Mouse (Mus musculus) MEL (cell line): ENCODE results near the gene Hacl1. TPM values are rescaled to one million over a fixed set of nuclear protein-coding genes. Genes with fewer than 3 reads are reported as not detected.
A peak's percentile ranks its signal among the peaks of the same experiment; 100 is the strongest.

Source experiments
- DNase-seq: peaks from one replicate; pipeline ENCODE4 v3.0.0; 2011; ENCODE audit warnings: low read depth, low spot score
- H3K27ac ChIP-seq: 2 replicates; pipeline ENCODE4 v1.5.1; 2012; ENCODE audit warnings: low read depth, mild to moderate bottlenecking, control low read depth, low read length, moderate library complexity; ENCODE audit not compliant: control insufficient read depth
- H3K27me3 ChIP-seq, 2 experiments: fragments of 150-350 bp in 1 of 2; sonication (generic) in 1 of 2; 2 replicates each; pipeline ENCODE4 v1.6.1; 2012; ENCODE audit warnings: low read length in 2 of 2, mild to moderate bottlenecking in 2 of 2, improper control_type of control experiment in 1 of 2, moderate library complexity in 1 of 2; ENCODE audit not compliant: insufficient read depth in 2 of 2, control insufficient read depth in 1 of 2
- H3K36me3 ChIP-seq, 2 experiments: 2 replicates each; pipeline ENCODE4 v1.6.1; 2012 to 2014; ENCODE audit warnings: low read length in 2 of 2, improper control_type of control experiment in 1 of 2, inconsistent platforms in 1 of 2, mild to moderate bottlenecking in 1 of 2; ENCODE audit not compliant: insufficient read depth in 2 of 2, control insufficient read depth in 1 of 2
- H3K4me1 ChIP-seq, 2 experiments: fragments of 150-350 bp in 1 of 2; sonication (generic) in 1 of 2; 2 replicates each; pipeline ENCODE4 v1.6.1; 2012; ENCODE audit warnings: low read length in 2 of 2, improper control_type of control experiment in 1 of 2, mild to moderate bottlenecking in 1 of 2; ENCODE audit not compliant: insufficient read depth in 2 of 2, control insufficient read depth in 1 of 2
- H3K4me3 ChIP-seq, 2 experiments: fragments of 150-350 bp in 1 of 2; sonication (generic) in 1 of 2; 2 replicates each; pipeline ENCODE4 v1.5.1; 2012; ENCODE audit warnings: low read depth in 2 of 2, low read length in 2 of 2, mild to moderate bottlenecking in 2 of 2, moderate library complexity in 2 of 2, control low read depth in 1 of 2, improper control_type of control experiment in 1 of 2; ENCODE audit not compliant: control insufficient read depth in 1 of 2, insufficient read depth in 1 of 2
- H3K79me2 ChIP-seq: 2 replicates; pipeline ENCODE4 v1.6.1; 2012; ENCODE audit warnings: mild to moderate bottlenecking, low read length, moderate library complexity; ENCODE audit not compliant: control insufficient read depth, poor library complexity, insufficient read depth
- H3K9ac ChIP-seq: 2 replicates; pipeline ENCODE4 v1.6.1; 2012; ENCODE audit warnings: low read depth, mild to moderate bottlenecking, control low read depth, low read length, moderate library complexity; ENCODE audit not compliant: control insufficient read depth, poor library complexity, severe bottlenecking
- H3K9me3 ChIP-seq: fragments of 150-350 bp; sonication (generic); replicated peaks from 2 replicates; pipeline ENCODE4 v1.6.1; 2012; ENCODE audit warnings: mild to moderate bottlenecking, low read length, improper control_type of control experiment, moderate library complexity; ENCODE audit not compliant: insufficient read depth
- BHLHE40 ChIP-seq: IDR thresholded peaks from 2 replicates; pipeline ENCODE4 v1.6.1; 2012; ENCODE audit warnings: low read depth, mild to moderate bottlenecking, inconsistent platforms, low read length, improper control_type of control experiment, borderline replicate concordance
- CHD1 ChIP-seq: IDR thresholded peaks from 2 replicates; pipeline ENCODE4 v1.6.1; 2012; ENCODE audit warnings: low read depth, mild to moderate bottlenecking, inconsistent platforms, low read length, improper control_type of control experiment
- CHD2 ChIP-seq: IDR thresholded peaks from 2 replicates; pipeline ENCODE4 v1.6.1; 2011; ENCODE audit warnings: low read length, improper control_type of control experiment
- CTCF ChIP-seq, 3 experiments: IDR thresholded peaks in 2 of 3; conservative IDR thresholded peaks in 1 of 3; 2 replicates each; pipeline ENCODE4 v1.5.1; 2011 to 2012; ENCODE audit warnings: low read length in 3 of 3, low read depth in 2 of 3, mild to moderate bottlenecking in 2 of 3, improper control_type of control experiment in 1 of 3, inconsistent platforms in 1 of 3, mixed read lengths in 1 of 3, moderate library complexity in 1 of 3; ENCODE audit not compliant: control insufficient read depth in 1 of 3, insufficient read depth in 1 of 3, poor library complexity in 1 of 3, severe bottlenecking in 1 of 3
- E2F4 ChIP-seq: IDR thresholded peaks from 2 replicates; pipeline ENCODE4 v1.6.1; 2011; ENCODE audit warnings: low read depth, low read length, improper control_type of control experiment, borderline replicate concordance
- ELF1 ChIP-seq: IDR thresholded peaks from 2 replicates; pipeline ENCODE4 v1.6.1; 2014; ENCODE audit warnings: low read depth, mild to moderate bottlenecking, inconsistent platforms, low read length, improper control_type of control experiment, moderate library complexity
- EP300 ChIP-seq, 2 experiments: IDR thresholded peaks; 2 replicates each; pipeline ENCODE4 v1.6.1; 2011; ENCODE audit warnings: improper control_type of control experiment in 2 of 2, low read length in 2 of 2, low read depth in 1 of 2, mild to moderate bottlenecking in 1 of 2
- ETS1 ChIP-seq: IDR thresholded peaks from 2 replicates; pipeline ENCODE4 v1.6.1; 2012; ENCODE audit warnings: low read depth, mild to moderate bottlenecking, inconsistent platforms, low read length, improper control_type of control experiment, moderate library complexity
- GABPA ChIP-seq: IDR thresholded peaks from 2 replicates; pipeline ENCODE4 v1.6.1; 2012; ENCODE audit warnings: low read depth, mild to moderate bottlenecking, inconsistent platforms, low read length, improper control_type of control experiment, moderate library complexity
- GATA1 ChIP-seq: IDR thresholded peaks from 2 replicates; pipeline ENCODE4 v1.6.1; 2011; ENCODE audit warnings: low read depth, low read length, improper control_type of control experiment
- HCFC1 ChIP-seq: IDR thresholded peaks from 2 replicates; pipeline ENCODE4 v1.6.1; 2012; ENCODE audit warnings: low read depth, mild to moderate bottlenecking, inconsistent platforms, low read length, improper control_type of control experiment, moderate library complexity
- KAT2A ChIP-seq: conservative IDR thresholded peaks from 2 replicates; pipeline ENCODE4 v1.6.1; 2012; ENCODE audit warnings: low read depth, low read length, improper control_type of control experiment, inconsistent platforms
- MAFK ChIP-seq: IDR thresholded peaks from 2 replicates; pipeline ENCODE4 v1.6.1; 2011; ENCODE audit warnings: low read depth, mild to moderate bottlenecking, low read length, improper control_type of control experiment, borderline replicate concordance
- MAX ChIP-seq: IDR thresholded peaks from 2 replicates; pipeline ENCODE4 v1.6.1; 2011; ENCODE audit warnings: low read length, improper control_type of control experiment
- MAZ ChIP-seq: IDR thresholded peaks from 2 replicates; pipeline ENCODE4 v1.6.1; 2012; ENCODE audit warnings: low read depth, mild to moderate bottlenecking, inconsistent platforms, low read length, improper control_type of control experiment
- MYB ChIP-seq: IDR thresholded peaks from 2 replicates; pipeline ENCODE4 v1.6.1; 2011; ENCODE audit warnings: mild to moderate bottlenecking, low read depth, low read length, improper control_type of control experiment
- MYC ChIP-seq: IDR thresholded peaks from 2 replicates; pipeline ENCODE4 v1.6.1; 2011; ENCODE audit warnings: low read depth, mild to moderate bottlenecking, low read length, improper control_type of control experiment, moderate library complexity
- NELFE ChIP-seq: IDR thresholded peaks from 2 replicates; pipeline ENCODE4 v1.6.1; 2011; ENCODE audit warnings: low read depth, low read length, improper control_type of control experiment
- NRF1 ChIP-seq: IDR thresholded peaks from 2 replicates; pipeline ENCODE4 v1.6.1; 2014; ENCODE audit warnings: low read depth, mild to moderate bottlenecking, inconsistent platforms, low read length, improper control_type of control experiment, moderate library complexity; ENCODE audit not compliant: poor library complexity, insufficient read depth, severe bottlenecking
- POLR2A ChIP-seq, 2 experiments: IDR thresholded peaks; 2 replicates each; pipeline ENCODE4 v1.6.1; 2011 to 2012; ENCODE audit warnings: low read length in 2 of 2, mild to moderate bottlenecking in 2 of 2, control low read depth in 1 of 2, improper control_type of control experiment in 1 of 2, low read depth in 1 of 2, moderate library complexity in 1 of 2; ENCODE audit not compliant: control insufficient read depth in 1 of 2, insufficient read depth in 1 of 2, poor library complexity in 1 of 2
- POLR2AphosphoS2 ChIP-seq: IDR thresholded peaks from 2 replicates; pipeline ENCODE4 v1.6.1; 2011; ENCODE audit warnings: low read length, improper control_type of control experiment
- POLR2AphosphoS5 ChIP-seq: IDR thresholded peaks from 2 replicates; pipeline ENCODE4 v1.6.1; 2012; ENCODE audit warnings: low read depth, borderline replicate concordance, mild to moderate bottlenecking, inconsistent platforms, low read length, moderate library complexity, mixed read lengths
- RAD21 ChIP-seq: IDR thresholded peaks from 2 replicates; pipeline ENCODE4 v1.6.1; 2011; ENCODE audit warnings: mild to moderate bottlenecking, low read depth, low read length, improper control_type of control experiment
- RCOR1 ChIP-seq: IDR thresholded peaks from 2 replicates; pipeline ENCODE4 v1.6.1; 2012; ENCODE audit warnings: low read depth, mild to moderate bottlenecking, inconsistent platforms, low read length, improper control_type of control experiment
- SIN3A ChIP-seq: IDR thresholded peaks from 2 replicates; pipeline ENCODE4 v1.6.1; 2012; ENCODE audit warnings: low read length, improper control_type of control experiment, inconsistent platforms
- SMC3 ChIP-seq: IDR thresholded peaks from 2 replicates; pipeline ENCODE4 v1.6.1; 2011; ENCODE audit warnings: low read depth, low read length, improper control_type of control experiment
- TAL1 ChIP-seq: IDR thresholded peaks from 2 replicates; pipeline ENCODE4 v1.6.1; 2012; ENCODE audit warnings: mild to moderate bottlenecking, inconsistent platforms, low read length, moderate library complexity, mixed read lengths
- TBP ChIP-seq: IDR thresholded peaks from 2 replicates; pipeline ENCODE4 v1.8.0; 2011; ENCODE audit warnings: low read depth, low read length, improper control_type of control experiment
- TCF12 ChIP-seq: IDR thresholded peaks from 2 replicates; pipeline ENCODE4 v1.6.1; 2014; ENCODE audit warnings: low read depth, mild to moderate bottlenecking, inconsistent platforms, low read length, improper control_type of control experiment, moderate library complexity
- UBTF ChIP-seq: IDR thresholded peaks from 2 replicates; pipeline ENCODE4 v1.6.1; 2012; ENCODE audit warnings: low read depth, mild to moderate bottlenecking, inconsistent platforms, low read length, improper control_type of control experiment, moderate library complexity, borderline replicate concordance; ENCODE audit not compliant: insufficient read depth
- USF1 ChIP-seq: IDR thresholded peaks from 2 replicates; pipeline ENCODE4 v1.6.1; 2014; ENCODE audit warnings: low read depth, mild to moderate bottlenecking, inconsistent platforms, low read length, improper control_type of control experiment, moderate library complexity
- USF2 ChIP-seq, 2 experiments: IDR thresholded peaks; 2 replicates each; pipeline ENCODE4 v1.6.1; 2011 to 2012; ENCODE audit warnings: improper control_type of control experiment in 2 of 2, low read length in 2 of 2, borderline replicate concordance in 1 of 2, inconsistent platforms in 1 of 2, low read depth in 1 of 2, mild to moderate bottlenecking in 1 of 2; ENCODE audit not compliant: insufficient read depth in 1 of 2
- ZC3H11A ChIP-seq: IDR thresholded peaks from 2 replicates; pipeline ENCODE4 v1.6.1; 2012; ENCODE audit warnings: low read depth, mild to moderate bottlenecking, inconsistent platforms, low read length, improper control_type of control experiment
- ZKSCAN1 ChIP-seq: IDR thresholded peaks from 2 replicates; pipeline ENCODE4 v1.6.1; 2012; ENCODE audit warnings: low read depth, mild to moderate bottlenecking, inconsistent platforms, low read length, improper control_type of control experiment, moderate library complexity
- ZMIZ1 ChIP-seq: IDR thresholded peaks from 2 replicates; pipeline ENCODE4 v1.6.1; 2012; ENCODE audit warnings: low read depth, mild to moderate bottlenecking, inconsistent platforms, low read length, improper control_type of control experiment, moderate library complexity
- ZNF384 ChIP-seq: IDR thresholded peaks from 2 replicates; pipeline ENCODE4 v1.6.1; 2012; ENCODE audit warnings: low read depth, mild to moderate bottlenecking, inconsistent platforms, low read length, improper control_type of control experiment
- polyA plus RNA-seq, 2 experiments: library from polyadenylated mRNA; stranded (reverse) in 1 of 2; unstranded in 1 of 2; fragments of >175 nt in 1 of 2; fragments of >200 nt in 1 of 2; gene quantifications; 2 replicates each; pipeline versions ENCODE4 v1.2.1 to v1.2.4; 2012; ENCODE audit warnings: low replicate concordance in 2 of 2, low read depth in 1 of 2; ENCODE audit not compliant: insufficient read length in 2 of 2, insufficient read depth in 1 of 2, missing spikeins in 1 of 2
- total RNA-seq: library from RNA; depleted of rRNA; stranded (reverse); fragments of 300-350 nt; gene quantifications from 2 replicates; pipeline ENCODE4 v1.2.3, GENCODE M21; 2012

The Hacl1 gene
- total and polyA plus RNA-seq, 3 experiments: 7.7 to 13.3 TPM; not detected in 1

GRCm38 (mm10) chr14:31669642-31670490 lies 28.8 kb upstream of the Hacl1 start:
- H3K9me3 ChIP-seq: no peaks in the 10 kb centered on the region
- no peaks in the 10 kb centered on the region for H3K27me3 ChIP-seq
- DNase-seq: peak; percentile 80
- peak overlapping the region; percentile 44; the same call in 1 of the 2 replicates for H3K27ac ChIP-seq
- no peaks in the 10 kb centered on the region for H3K79me2 ChIP-seq
- H3K4me3 ChIP-seq: peak overlapping the region; percentile 0 to 2; a peak in 1 of 4 replicates
- peaks cover 0 to 19% of the 10 kb centered on the region in 2 experiments; a peak in 3 of 4 replicates for H3K36me3 ChIP-seq
- H3K9ac ChIP-seq: peak overlapping the region; percentile 24
- H3K4me1 ChIP-seq: peaks cover 15 to 28% of the 10 kb centered on the region in 2 experiments
- no peak for TF ChIP-seq ZC3H11A
- TF ChIP-seq MYB: peak; percentile 55; the same call in 1 of the 2 replicates
- TF ChIP-seq UBTF: no peak
- no peak for TF ChIP-seq MAFK
- TF ChIP-seq ZNF384: no peak
- TF ChIP-seq GATA1: no peak
- no peak for TF ChIP-seq TBP
- peak; percentile 65; the same call in 1 of the 2 replicates for TF ChIP-seq ETS1
- peak; percentile 18; the same call in 1 of the 2 replicates for TF ChIP-seq TCF12
- no peak for TF ChIP-seq SMC3
- no peak for TF ChIP-seq CHD2
- TF ChIP-seq CTCF (IDR thresholded peaks at IDR 0.05 in 2 of 3, conservative IDR thresholded peaks at IDR 0.05 in 1 of 3; ENCODE audit: control insufficient read depth in 1 of 3, insufficient read depth in 1 of 3, low read depth in 2 of 3, low read length in 3 of 3, poor library complexity in 1 of 3, severe bottlenecking in 1 of 3): no peak
- TF ChIP-seq POLR2A (IDR thresholded peaks at IDR 0.05; ENCODE audit: control insufficient read depth in 1 of 2, insufficient read depth in 1 of 2, low read depth in 1 of 2, low read length in 2 of 2, poor library complexity in 1 of 2): no peak
- peak; percentile 68 to 75 for TF ChIP-seq EP300 (IDR thresholded peaks at IDR 0.05; ENCODE audit: low read depth in 1 of 2, low read length in 2 of 2)
- no peak for TF ChIP-seq CHD1
- TF ChIP-seq MAX: no peak; the same call in 1 of the 2 replicates
- no peak for TF ChIP-seq RAD21
- no peak for TF ChIP-seq KAT2A
- TF ChIP-seq USF2 (IDR thresholded peaks at IDR 0.05; ENCODE audit: borderline replicate concordance in 1 of 2, insufficient read depth in 1 of 2, low read depth in 1 of 2, low read length in 2 of 2): no peak
- TF ChIP-seq HCFC1: no peak
- no peak for TF ChIP-seq MYC
- peak; percentile 33; the same call in 1 of the 2 replicates for TF ChIP-seq ELF1
- TF ChIP-seq POLR2AphosphoS5: no peak
- no peak for TF ChIP-seq NELFE
- no peak for TF ChIP-seq USF1
- TF ChIP-seq ZKSCAN1: no peak
- no peak for TF ChIP-seq POLR2AphosphoS2
- 0 out of 2 replicates have a peak, but pooled peaks have one; percentile 33 for TF ChIP-seq SIN3A
- TF ChIP-seq TAL1: peak; percentile 31; the same call in 1 of the 2 replicates
- no peak for TF ChIP-seq MAZ
- TF ChIP-seq BHLHE40: no peak
- TF ChIP-seq ZMIZ1: no peak
- TF ChIP-seq E2F4: no peak
- TF ChIP-seq RCOR1: 0 out of 2 replicates have a peak, but pooled peaks have one; percentile 24
- no peak for TF ChIP-seq NRF1
- no peak for TF ChIP-seq GABPA
